In genomic region chr4:21687783-21688702, GRCm38 (mm10) we compare ENCODE assay signal across 9 mouse cellular contexts. TPM values are rescaled to one million over a fixed set of nuclear protein-coding genes. Genes with fewer than 3 reads are reported as not detected.
DNase-seq lines count a peak whose midpoint lies in the region; ATAC-seq and TF ChIP-seq lines count a peak whose summit lies in the region.
"Had no signal": no experiment of that assay in that cellular context is flagged by ENCODE, and none has a peak within 500 bp of the region (broad histone marks: within the 10 kb centered on the region; RNA-seq: fewer than 3 reads in every experiment).

No protein-coding gene starts in this region.

- 1% methylated on average over 36 of the region's 51 CpGs for WGBS in forebrain, embryonic 13.5 days
- 1% methylated on average over 46 of the region's 51 CpGs for WGBS in limb, embryonic 12.5 days

- no peaks in the 10 kb centered on the region for H3K36me3 ChIP-seq in ES-Bruce4 (ENCODE audit: control insufficient read depth, insufficient read depth, low read length, poor library complexity, severe bottlenecking)
- H3K36me3 ChIP-seq in forebrain, embryonic 13.5 days (ENCODE audit: poor library complexity, severe bottlenecking) = no peaks in the 10 kb centered on the region
- no peaks in the 10 kb centered on the region for H3K36me3 ChIP-seq in limb, embryonic 12.5 days

- H3K9ac ChIP-seq in ES-Bruce4 (ENCODE audit: low read depth, poor library complexity, severe bottlenecking) = peak overlapping the region; percentile 83
- peak overlapping the region; percentile 64 for H3K9ac ChIP-seq in forebrain, embryonic 13.5 days
- peak overlapping the region; percentile 51 for H3K9ac ChIP-seq in limb, embryonic 12.5 days (replicated peaks)

- peak overlapping the region; percentile 68 for H3K4me3 ChIP-seq in ES-Bruce4 (ENCODE audit: low read depth, low read length)
- H3K4me3 ChIP-seq in forebrain, embryonic 13.5 days = peak overlapping the region; percentile 52
- peak overlapping the region; percentile 48 for H3K4me3 ChIP-seq in limb, embryonic 12.5 days (replicated peaks)

- peak; percentile 79 for ATAC-seq in forebrain, embryonic 13.5 days
- peak; percentile 56 for ATAC-seq in limb, embryonic 12.5 days (ENCODE audit: insufficient number of reproducible peaks, insufficient read depth, low FRiP score, low TSS enrichment, low read depth)

- DNase-seq in heart, adult 11 months = peak; percentile 74
- no peak for DNase-seq in heart, postnatal 25 days (ENCODE audit: low spot score)
- peak; percentile 61 for DNase-seq in retina, postnatal 1 day
- DNase-seq in layer of hippocampus, postnatal 14 days (ENCODE audit: low spot score in 2 of 2) = no peak
- no peak for DNase-seq in yolk sac, embryonic 10.5 days (ENCODE audit: low spot score)

- no peak for TF ChIP-seq CTCF in ES-Bruce4 (IDR thresholded peaks at IDR 0.05; ENCODE audit: low read depth, low read length)

- no peak overlapping the region for H3K27ac ChIP-seq in ES-Bruce4 (ENCODE audit: insufficient read depth, low read length)
- peak overlapping the region; percentile 79 for H3K27ac ChIP-seq in forebrain, embryonic 13.5 days
- no peak overlapping the region for H3K27ac ChIP-seq in limb, embryonic 12.5 days

- peaks cover 45% of the 10 kb centered on the region for H3K27me3 ChIP-seq in ES-Bruce4 (ENCODE audit: control insufficient read depth, insufficient read depth, low read length, poor library complexity, severe bottlenecking)
- peaks cover 86% of the 10 kb centered on the region for H3K27me3 ChIP-seq in forebrain, embryonic 13.5 days
- H3K27me3 ChIP-seq in limb, embryonic 12.5 days = peaks cover 96% of the 10 kb centered on the region
- H3K27me3 ChIP-seq: CH12.LX had no signal

- TF ChIP-seq EP300 in ES-Bruce4 (IDR thresholded peaks at IDR 0.05; ENCODE audit: insufficient read depth, low read depth, low read length) = no peak

- no peaks in the 10 kb centered on the region for H3K9me3 ChIP-seq in ES-Bruce4 (replicated peaks; ENCODE audit: control insufficient read depth, insufficient read depth, low read length, poor library complexity, severe bottlenecking)
- H3K9me3 ChIP-seq in forebrain, embryonic 13.5 days (replicated peaks) = no peaks in the 10 kb centered on the region; the same call in 1 of the 2 replicates
- no peaks in the 10 kb centered on the region for H3K9me3 ChIP-seq in limb, embryonic 12.5 days

- H3K4me1 ChIP-seq in ES-Bruce4 (ENCODE audit: control insufficient read depth, insufficient read depth, low read length) = no peaks in the 10 kb centered on the region
- peaks cover 46% of the 10 kb centered on the region for H3K4me1 ChIP-seq in forebrain, embryonic 13.5 days
- peaks cover 9% of the 10 kb centered on the region for H3K4me1 ChIP-seq in limb, embryonic 12.5 days (replicated peaks)

- TF ChIP-seq POLR2A in ES-Bruce4 (IDR thresholded peaks at IDR 0.05; ENCODE audit: insufficient read depth, low read length) = no peak

- intact Hi-C loops in heart, postnatal 25 days (cut with DNase I) = no loop called here

- peak overlapping the region; percentile 90 for H3K4me2 ChIP-seq in forebrain, embryonic 13.5 days
- H3K4me2 ChIP-seq in limb, embryonic 12.5 days = peak overlapping the region; percentile 79

RNA-seq across cellular contexts. Expression of gene Prdm13, which starts 2.3 kb away (rescaled TPM):
- not detected for total RNA-seq in heart, postnatal 25 days (2021)
- polyA plus RNA-seq in ES-Bruce4 (2011; ENCODE audit: insufficient read depth, insufficient read length, low read depth, missing spikeins) = not detected in 2 replicates
- polyA plus RNA-seq in forebrain, embryonic 13.5 days (2015; fragmentation: Nextera tagmentation; extraction: Ambion mirVana) = 0.38 and 0.46 TPM in 2 replicates
- not detected in 2 replicates for polyA plus RNA-seq in limb, embryonic 12.5 days (2016; fragmentation: Nextera tagmentation; extraction: Ambion mirVana)
- not detected for total RNA-seq in layer of hippocampus, postnatal 14 days (2021)
- total RNA-seq: CH12.LX had no signal

RNA-seq across cellular contexts. Expression of gene Ccnc, which starts 39.5 kb away (rescaled TPM):
- 10 to 100 TPM; 14.4 to 17.9 TPM for total RNA-seq in heart, postnatal 25 days (2021)
- 79.5 and 95.5 TPM in 2 replicates for polyA plus RNA-seq in ES-Bruce4 (2011; ENCODE audit: insufficient read depth, insufficient read length, low read depth, missing spikeins)
- polyA plus RNA-seq in forebrain, embryonic 13.5 days (2015; fragmentation: Nextera tagmentation; extraction: Ambion mirVana) = 68.8 and 72.1 TPM in 2 replicates
- polyA plus RNA-seq in limb, embryonic 12.5 days (2016; fragmentation: Nextera tagmentation; extraction: Ambion mirVana) = 43.5 and 45.8 TPM in 2 replicates
- total RNA-seq in layer of hippocampus, postnatal 14 days (2021) = 10 to 100 TPM; 39.6 to 45.4 TPM

Comparison
In these comparisons a context has a peak if more than half of its experiments do, and no peak if none do; other contexts are left out.
1. DNase-seq: peak in heart, adult 11 months (single experiment) and retina, postnatal 1 day (single experiment); none in heart, postnatal 25 days (single experiment), layer of hippocampus, postnatal 14 days (0 of 2) and yolk sac, embryonic 10.5 days (single experiment).
2. Peak in every context shown above with its lines, with median percentiles within 50 percentile points of each other: H3K4me3 ChIP-seq and H3K9ac ChIP-seq.